Mouse (Mus musculus) layer of hippocampus, postnatal 25 days (tissue): ENCODE data around the gene Nek4. TPM values are rescaled to one million over a fixed set of nuclear protein-coding genes. Genes with fewer than 3 reads are reported as not detected.

Experiments
- DNase-seq, 2 experiments: peaks; one replicate each; pipeline ENCODE4 v3.0.0; 2022; ENCODE audit warnings: mixed read lengths in 2 of 2, low spot score in 1 of 2; ENCODE audit errors: extremely low spot score in 1 of 2
- total RNA-seq, 2 experiments: library from RNA; stranded (reverse); gene quantifications; 2 replicates each; pipeline ENCODE4 v1.2.3; 2021

The Nek4 gene
- total RNA-seq, 2 experiments from 2014 or later = 16.9 to 17.0 TPM

DNA sequence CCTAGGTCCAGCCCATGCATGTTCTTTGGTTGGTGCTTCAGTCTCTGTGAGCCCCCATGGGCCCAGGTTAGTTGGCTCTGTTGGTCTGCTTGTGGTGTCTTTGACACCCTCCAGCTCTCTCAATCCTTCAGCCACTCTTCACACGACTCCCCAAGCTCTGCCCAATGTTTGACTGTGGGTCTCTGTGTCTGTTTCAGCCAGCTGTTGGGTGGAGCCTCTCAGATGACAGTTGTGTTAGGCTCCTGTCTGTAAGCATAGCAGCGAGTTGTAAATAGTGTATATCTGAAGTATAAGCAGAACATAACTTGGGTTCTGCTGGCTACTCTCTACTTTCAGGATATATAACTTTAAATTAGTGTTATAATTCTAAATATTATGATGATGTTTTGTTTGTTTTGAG is 7.3 kb downstream of the Nek4 start:
- no peak for DNase-seq

DNA sequence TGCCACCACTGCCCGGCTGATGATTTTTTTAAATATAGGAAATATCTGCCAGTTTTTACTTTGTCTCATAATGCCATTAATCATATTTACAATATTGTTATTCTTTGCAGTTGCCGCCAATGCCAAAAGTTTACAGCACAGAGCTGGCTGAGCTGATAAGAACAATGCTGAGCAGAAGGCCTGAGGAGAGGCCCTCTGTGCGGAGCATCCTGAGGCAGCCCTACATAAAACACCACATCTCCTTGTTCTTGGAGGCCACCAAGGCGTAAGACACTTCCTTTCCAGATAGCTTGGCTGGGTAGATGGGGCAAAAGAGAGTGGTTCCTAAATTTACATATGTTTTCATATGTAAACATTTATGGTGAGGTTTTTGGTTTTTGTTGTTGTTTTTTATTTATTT is 7.9 kb downstream of the Nek4 start:
- DNase-seq = no peak

DNA sequence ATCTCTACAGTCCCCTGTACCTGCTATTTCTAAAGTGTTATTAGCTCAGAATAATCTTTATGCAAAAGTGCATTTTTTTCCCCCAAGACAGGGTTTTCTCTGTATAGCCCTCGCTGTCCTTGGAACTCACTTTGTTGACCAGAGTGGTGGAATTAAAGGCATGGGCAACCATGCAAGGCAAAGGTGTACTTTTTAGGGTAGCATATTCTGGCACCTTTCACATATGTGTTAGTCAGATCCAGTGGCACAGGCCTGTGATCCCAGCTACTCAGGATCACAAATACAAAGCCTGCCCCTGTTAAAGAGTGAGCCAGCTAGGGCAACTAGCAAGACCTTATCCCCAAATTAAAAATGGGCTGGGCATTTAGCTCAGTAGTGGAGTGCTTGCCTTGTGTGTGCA is 9.2 kb downstream of the Nek4 start:
- no peak for DNase-seq

DNA sequence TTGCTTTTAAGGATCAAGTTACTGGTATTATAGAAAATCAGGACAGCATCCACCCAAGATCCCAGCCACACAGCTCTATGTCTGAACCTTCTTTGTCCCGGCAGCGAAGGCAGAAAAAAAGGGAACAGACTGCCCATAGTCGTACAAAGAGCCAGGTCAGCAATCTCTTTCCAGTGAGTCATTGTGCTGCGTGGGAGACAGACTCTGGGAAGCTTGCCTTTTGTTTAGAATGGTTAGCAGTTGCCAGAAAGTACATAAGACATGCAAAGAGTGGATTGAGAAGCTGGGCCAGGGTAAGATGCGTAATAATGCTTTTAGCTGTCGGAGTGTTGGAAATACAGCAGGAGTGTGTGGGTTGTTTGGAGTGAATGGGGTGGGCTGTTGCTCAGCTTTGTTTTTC is 23.0 kb downstream of the Nek4 start:
- DNase-seq = no peak

DNA sequence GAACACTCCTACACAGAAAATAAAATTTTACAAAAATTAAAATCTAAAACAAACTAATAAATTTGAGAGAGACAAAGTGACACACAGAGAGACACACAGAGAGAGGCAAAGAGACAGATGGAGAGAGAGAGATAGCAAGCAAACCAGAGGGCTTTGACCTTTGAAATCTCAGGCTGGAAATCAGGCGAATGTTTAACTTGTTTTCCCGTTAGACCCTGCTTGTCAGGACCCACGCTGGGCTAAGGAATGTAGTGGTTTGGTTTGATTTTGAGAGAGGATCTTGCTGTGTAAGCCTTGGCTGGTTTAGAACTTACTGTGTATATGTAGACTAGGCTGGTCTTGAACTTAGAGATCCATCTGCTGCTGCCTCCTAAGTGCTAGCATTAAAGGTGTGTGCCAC is 25.0 kb downstream of the Nek4 start:
- no peak for DNase-seq

DNA sequence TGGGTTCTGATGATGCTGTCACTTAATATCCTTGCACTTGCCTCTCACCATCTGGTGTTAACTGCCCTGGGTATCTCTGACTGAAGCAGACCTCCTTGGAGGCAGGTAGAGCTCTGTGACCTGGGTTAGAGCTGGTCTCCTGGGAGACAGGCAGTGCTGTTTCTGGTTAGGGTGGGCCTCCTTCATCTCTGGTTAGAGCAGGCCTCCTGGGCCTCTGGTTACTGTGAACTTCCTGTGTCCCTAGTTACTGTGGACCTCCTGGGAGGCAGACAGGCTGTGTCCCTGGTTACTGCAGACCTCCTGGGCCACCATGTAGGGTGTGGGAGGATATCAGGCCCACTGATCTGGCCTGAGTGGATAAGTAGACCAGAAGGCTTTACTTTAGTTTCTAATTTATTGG is 45.2 kb downstream of the Nek4 start:
- DNase-seq = no peak

DNA sequence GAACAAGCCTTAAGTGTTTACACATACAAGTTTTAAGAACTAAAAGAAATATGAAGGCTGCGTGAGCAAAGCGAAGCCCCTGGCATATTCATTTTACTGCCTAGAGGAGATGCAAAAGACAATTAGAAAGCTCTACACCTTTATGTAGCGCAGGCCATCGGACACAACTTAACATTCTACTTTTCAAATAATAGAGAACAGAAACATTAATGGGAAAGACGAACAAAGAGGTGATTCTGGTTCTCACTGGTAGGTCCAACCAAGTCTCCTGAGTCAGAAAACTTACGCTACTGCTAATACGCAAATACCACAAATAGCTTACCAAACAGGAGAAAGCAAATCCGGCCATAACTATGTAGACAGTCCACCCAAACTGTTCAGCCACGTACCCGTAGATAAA is 49.2 kb downstream of the Nek4 start:
- no peak for DNase-seq

DNA sequence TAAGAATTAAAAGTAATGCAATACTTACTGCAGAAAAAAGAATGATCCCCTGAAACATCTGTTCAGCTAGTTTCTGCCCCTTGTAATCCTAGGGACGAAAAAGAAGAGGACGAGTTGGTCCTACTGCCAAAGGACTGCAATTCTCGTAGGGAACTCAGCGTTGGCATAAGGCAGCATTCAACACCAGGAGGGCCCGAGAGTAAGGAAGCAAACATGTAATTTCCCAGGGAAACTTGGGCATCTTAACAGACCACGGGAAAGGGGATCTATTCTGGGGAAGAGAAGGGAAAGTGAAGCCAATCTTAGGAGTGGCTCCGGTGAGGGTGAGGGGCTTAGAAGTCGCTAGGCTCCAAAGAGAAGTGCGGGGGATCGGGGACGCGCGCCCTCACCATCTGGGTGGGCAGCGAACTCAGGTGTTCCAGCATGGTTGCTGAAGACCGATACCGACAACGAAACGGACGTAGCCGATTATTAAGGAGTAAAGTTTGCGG is 49.7 kb downstream of the Nek4 start:
- DNase-seq = no peak

DNA sequence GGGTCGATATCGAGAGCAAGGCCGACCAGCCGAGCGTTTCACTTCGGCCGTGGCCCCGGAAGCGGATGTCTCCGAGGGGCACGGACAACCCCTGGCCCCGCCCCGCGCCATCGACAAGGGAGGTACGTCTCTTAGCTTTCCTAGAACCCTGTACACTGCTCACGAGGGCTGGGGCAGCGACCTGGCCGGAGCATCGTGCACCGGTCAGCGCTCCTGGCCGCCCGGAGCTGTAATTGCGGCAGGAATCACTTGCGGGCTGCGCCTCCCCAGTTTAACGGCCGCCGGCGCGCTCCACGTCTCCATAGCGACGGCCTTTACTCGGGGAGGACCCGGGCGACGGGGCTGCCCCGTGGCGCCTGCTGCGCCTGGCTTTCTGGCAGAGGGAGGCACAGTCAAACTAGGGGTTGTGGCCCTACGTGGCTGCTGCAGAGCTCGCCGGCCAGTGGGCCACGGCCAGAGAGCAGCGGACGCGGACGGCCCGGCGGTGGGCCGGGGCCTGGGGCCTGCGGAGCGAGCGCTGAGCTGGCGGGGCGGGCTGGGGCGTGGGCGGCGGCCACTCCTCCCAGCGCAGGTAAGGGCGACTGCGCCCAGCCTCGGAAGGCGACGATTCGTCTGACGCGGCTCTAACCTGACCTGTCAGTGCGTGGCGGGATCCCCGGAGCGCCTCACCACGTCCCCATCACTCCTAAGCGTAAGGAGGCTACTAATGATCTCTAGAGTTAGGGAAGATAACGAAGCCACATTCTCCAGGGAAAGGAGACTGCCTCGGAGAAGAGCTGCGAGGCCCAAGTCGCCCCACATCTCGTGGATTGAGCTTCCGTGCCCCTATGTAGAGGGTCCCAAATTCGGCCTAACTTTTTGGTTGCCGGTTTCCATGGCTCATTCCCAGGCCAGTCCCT is 50.4 kb downstream of the Nek4 start, which contains the start of the genes Glt8d1 and Spcs1:
Gene Glt8d1 (plus strand): TSS at position 94 of the 899 bp plus-strand sequence.
Gene Spcs1 (minus strand): TSS at position 366 of the 899 bp plus-strand sequence.
- DNase-seq = peak; percentile 75 to 91

DNA sequence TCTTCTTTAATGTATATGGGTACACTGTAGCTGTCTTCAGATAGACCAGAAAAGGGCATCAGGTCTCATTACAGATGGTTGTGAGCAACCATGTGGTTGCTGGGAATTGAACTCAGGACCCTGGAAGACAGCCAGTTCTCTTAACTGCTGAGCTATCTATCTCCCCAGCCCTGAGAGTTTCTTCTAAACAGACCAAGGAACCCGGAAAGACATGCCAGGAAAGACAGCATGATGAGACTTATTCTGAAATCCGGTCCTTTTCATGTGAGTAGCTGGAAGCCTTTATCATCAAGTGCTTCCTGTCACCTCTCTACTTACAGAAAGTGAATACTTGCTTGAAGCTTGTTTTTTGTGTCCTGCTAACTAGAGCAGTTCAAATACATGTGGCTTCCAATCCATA is 53.4 kb downstream of the Nek4 start:
- DNase-seq = no peak

DNA sequence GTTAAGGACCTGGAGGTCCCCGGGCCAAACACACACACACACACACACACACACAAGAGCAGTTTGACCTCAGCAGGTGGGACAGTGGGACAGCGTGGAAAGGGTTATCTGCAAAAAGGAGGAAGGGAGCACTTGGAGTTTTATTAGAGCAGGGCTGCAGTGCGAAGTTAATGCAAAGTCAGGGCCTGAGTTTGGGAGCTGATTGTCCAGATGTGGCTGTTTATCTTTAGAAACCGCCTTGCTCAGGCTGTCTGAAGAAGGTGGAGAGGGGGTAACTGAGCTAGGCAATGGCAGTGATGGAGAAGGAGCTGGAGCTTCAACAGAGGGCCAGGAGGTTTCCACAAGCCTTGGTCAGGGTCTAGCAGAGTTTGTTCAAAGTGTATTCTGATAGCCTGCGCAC is 55.6 kb downstream of the Nek4 start:
- no peak for DNase-seq

DNA sequence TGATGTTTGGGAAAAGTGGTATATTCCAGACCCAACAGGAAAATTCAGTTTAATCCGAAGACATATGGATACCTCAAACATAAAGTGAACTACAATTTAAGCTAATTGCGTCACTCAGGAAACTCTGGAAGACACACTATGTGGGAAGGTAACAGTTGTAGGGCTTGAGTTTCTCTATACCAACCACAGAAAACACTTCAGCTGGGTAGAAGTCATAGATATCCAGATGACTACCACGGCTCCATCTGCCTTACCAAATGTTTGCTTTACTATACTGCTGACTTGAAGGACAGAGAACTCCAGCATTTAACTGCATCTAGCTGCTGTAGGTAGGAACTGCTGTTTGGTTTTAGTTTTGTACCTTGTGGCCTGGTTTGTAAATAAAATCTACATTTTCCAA is 60.4 kb downstream of the Nek4 start:
- DNase-seq = no peak

DNA sequence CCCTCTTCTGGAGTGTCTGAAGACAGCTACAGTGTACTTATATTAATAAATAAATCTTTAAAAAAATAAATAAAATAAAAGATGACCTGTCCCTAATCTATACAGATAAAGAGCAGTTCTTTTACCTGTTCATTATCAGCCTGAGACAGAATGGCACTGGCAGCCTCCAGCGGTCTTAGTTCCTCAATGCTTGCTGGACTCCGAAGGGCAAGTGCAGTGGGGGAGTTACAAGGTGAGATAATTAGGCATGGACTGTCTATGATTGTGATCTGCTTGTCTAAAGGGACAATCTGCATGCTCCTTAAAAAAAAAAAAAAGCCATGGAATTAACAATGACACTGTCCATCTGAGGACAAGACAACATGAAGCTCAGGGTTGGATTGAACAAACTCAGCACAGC is 62.8 kb downstream of the Nek4 start:
- DNase-seq = no peak

DNA sequence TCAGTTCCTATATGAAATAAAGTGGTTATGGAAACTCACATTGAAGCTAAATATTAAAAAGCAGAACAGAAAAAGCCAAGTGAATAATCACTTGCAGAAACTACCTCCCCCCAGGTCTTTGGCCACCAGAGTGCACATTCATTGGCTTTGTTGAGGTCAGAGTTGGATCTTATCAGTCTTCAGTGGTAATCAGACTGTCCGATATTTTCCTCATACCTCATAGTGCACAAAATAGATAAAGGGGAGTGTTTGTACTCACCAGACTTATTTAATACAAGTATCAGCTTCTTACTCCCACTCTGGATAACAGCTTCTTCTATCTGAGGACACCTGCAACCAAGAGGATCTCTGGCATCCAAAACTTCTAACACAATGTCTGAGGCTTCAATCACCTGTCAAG is 64.9 kb downstream of the Nek4 start:
- no peak for DNase-seq

DNA sequence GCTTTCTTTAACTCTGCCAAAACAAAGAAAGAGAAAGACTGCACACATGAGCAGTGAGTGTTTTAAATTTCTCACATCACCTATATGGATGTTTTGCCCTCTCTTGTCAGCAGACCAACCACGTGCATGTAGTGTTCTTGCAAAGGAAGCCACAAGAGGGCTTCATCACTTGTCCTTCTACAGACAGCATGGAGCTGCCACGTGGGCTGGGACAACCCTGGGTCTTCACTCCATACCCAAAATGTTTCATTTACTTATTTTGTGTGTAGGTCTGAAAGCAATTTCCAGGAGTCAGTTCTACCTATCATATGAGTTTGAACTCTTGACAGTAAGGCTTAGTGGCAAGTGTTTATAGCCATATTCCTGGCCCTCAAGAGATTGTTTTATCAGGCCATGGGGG is 66.7 kb downstream of the Nek4 start:
- DNase-seq = no peak

DNA sequence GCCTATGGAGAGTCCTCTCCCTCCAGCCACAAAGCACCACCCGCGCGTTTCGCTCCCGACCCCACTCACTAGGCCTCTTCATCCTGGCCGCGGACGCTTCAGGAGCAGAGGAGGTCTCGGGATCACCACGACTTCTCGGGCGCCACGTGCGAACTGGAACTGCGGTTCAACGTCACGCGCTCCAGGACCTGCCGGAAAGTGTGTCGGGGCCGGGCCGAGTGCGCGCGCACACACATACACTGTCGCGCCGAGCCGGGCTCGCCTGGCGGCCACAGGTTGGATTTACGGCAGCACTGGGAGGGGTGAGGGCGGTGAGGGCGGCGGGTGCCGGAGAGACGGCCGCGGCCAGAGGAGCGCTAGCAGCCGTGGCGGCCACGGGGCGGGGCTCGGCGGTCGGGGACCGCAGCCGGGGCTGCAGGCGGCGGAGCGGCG is 67.7 kb downstream of the Nek4 start, which contains the start of the genes Pbrm1 and Gnl3:
Gene Pbrm1 (plus strand): TSS at position 279 of the 432 bp plus-strand sequence.
Gene Gnl3 (minus strand): TSS at position 293 of the 432 bp plus-strand sequence.
- DNase-seq = peak; percentile 91 to 94

DNA sequence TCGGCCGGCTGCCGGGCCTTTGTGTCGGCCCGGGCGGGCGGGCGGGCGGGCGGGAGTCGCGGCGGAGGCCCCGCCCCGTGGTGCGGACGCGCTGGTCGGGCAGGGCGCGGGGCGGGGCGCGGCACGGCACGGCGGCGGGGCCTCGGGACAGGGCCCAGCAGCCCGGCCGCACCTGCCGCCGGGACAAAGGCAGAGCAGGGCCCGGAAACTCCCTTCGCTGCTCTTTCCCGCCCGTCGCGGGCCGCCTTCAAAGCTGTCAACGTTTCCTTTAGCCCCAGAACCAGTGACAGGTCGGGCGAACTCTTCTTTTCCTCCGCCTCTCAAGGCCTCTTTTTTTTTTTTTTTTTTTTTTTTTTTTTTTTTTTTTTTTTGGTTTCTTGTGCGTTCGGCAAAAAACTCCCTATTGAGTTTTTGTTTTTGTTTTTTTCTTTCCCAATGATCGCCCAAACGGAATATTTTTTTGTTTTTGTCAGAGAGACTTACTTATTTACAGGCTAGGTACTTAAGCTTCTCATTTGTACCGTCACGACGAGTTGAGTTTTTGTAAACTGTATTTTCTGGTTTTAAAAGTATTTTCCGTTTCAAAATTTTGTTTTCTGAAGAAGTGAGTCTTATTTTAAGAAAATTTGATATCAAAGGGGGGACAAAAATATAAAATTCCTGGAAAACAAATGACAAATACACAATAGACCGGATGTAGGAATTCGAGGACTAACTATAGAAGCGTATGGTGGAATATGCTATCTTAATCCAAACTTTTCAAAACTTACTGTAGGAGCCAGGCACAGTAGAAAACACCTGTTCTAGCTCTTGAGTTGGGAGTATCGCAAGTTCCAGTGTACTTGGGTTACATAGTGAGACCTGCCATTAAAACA is 68.4 kb downstream of the Nek4 start:
- DNase-seq = peak in 1 of 2 experiments; percentile 27

DNA sequence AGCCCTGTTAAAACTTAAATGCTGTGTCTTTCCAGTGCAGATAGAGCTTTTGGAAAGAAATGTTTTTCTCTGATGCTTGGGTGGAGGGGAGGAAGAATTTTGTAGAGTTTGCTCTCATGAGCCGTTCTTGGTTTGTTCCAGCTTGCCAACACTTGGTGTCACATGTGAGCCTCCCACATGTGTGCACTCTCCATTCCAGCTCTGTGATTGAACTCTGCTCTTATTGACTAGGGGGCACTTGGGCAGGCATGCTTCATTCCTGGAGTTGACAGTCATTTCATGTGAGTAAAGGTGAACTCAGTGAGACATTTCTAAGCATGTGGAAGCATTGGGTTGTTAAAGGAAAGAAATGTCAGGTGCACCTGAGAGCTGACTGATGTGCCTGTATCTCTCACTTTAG is 71.4 kb downstream of the Nek4 start:
- no peak for DNase-seq

DNA sequence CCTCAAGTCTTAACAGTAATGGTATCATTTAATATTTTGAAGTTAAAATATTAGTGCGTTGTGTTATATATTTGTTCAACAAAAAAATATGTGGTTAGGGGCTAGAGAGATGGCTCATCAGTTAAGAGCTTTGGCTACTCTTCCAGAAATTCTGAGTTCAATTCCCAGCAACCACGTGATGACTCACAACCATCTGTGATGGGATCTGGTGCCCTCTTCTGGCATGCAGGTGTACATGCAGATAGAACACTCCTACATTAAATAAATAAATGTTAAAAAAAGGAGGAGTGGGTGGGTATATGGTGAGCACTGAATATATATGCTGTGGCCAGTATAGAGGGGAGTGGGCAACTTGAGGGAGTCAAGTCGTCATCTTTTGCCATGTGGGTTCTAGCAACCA is 74.6 kb downstream of the Nek4 start:
- DNase-seq = no peak
